Mouse (Mus musculus) ovary, postnatal 10 days (tissue): Measurements from ENCODE around the gene Atp8a2.

Source experiments
- DNase-seq: peaks from one replicate; pipeline ENCODE4 v3.0.0; 2022; ENCODE audit warnings: low spot score

Atp8a2 gene

DNA sequence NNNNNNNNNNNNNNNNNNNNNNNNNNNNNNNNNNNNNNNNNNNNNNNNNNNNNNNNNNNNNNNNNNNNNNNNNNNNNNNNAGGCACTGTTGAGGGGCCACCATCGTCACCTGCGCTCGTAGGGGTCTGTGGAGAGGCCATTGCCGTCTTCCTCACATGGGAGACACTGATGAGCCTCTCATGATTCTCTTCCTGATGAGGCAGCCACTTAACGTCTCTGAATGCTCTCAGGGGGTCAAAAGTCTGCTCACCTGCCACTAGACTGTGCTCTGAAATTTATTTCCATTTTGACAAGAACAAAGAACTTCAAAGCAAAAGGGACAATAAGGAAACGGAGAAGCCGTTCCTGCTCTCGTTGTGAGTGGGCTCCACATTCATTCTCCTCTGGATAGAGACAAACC, 277.1 kb downstream of the Atp8a2 start:
- DNase-seq: no peak

DNA sequence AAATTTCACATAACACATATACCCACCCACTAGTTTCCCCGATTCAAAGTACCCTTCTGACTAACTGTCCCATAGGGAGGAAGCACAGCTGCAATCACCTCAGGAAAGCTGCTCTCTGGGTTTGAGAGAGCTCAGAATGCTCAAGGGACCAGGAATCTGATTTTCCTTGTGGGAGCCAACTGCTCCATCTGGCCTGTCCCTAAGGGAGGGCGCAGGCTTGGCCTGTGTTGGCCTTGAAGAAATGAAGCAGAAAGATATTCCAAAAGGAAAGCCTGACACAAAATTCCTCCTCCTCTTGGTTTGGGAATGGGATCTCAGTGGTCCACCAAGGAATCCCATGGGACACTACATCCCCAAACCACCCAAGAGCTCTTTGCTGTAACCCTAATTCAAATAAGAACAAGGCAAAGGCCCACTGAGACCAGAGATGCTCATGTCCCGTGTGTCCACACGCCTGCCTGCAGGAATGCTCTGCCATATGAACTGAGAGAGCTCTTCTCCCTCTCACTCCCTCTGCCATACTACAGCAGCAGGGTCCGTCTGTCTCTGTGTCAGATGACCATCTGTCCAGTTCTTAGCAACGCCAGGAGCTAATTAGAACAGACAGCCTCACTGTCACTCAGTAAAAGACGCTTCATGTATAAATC, 293.4 kb downstream of the Atp8a2 start:
- no peak for DNase-seq

DNA sequence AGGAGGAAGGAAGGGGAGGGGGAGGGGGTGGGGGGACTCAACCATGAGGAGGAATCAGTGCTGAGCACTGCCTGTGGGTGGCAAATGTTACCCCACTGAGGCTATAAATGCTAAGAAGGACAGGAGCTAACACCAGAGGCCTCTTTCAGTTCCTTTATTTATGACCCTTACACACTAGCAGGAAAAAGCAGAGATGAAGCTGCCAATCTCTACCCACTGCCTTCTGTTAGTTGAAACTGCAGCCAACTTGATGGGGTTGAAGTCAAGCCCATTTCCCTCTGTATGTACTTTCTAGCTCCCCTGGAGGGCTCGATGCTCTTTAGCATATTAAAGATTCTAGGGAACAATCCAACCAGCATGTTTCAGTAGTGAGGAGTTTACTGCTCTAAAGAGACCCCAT, 303.0 kb downstream of the Atp8a2 start:
- no peak for DNase-seq

DNA sequence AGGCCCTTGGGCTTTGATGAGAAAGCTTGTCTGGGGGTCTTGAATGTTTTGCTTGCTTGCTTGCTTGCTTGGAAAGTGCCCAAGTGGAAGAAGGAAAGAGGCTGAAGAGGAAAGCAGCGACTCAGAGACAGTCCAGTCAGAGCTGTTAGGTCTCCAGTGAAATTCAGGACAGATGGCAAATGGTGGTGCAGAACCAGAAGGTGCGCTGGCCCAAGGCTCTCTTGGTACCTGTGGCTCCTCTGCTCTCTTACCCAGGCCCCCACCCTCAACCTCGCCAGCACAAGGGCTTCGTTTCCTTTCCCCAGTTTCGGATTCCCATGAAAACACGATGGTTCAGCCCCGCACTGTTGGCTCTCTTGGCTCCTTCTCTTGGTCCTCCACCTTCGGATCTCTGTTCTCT, 304.9 kb downstream of the Atp8a2 start:
- no peak for DNase-seq

DNA sequence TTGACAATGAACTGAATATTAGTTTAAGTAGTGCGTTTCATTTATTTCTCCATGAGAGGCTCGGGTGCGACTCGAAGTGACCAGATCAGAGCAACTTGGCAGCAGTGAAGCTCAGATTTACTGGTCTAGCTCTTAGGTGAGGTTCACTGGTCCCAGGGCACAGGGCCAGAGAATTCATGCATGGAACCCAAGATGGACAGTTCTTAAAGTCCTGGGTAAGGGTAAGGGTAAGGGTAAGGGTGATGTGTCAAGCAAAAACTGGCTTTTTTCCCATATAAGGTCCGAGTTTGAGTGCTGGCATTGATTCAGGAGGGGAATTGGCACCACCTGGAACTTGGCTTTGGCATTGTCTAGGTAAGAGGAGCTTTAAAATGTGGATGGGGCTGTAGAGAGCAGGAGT, 305.5 kb downstream of the Atp8a2 start:
- DNase-seq: no peak

DNA sequence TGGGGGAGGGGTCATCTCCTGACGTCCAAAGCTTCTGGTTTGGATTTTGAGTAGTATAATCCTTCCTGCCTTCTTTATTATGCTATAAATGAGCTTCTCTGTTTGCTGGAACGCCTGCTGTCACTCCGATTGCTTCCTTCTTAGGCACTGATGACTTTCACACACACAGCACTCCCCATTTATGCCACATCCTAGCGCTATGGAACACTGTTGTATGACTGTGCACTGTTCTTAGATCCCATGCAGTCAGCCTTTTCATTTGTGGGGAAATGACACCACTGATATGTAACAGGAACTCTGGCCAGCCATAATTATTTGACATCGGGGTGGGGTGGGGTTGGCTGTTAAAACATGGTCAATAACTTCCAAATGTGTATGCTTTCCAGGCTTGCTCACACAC, 306.2 kb downstream of the Atp8a2 start:
- DNase-seq: no peak

DNA sequence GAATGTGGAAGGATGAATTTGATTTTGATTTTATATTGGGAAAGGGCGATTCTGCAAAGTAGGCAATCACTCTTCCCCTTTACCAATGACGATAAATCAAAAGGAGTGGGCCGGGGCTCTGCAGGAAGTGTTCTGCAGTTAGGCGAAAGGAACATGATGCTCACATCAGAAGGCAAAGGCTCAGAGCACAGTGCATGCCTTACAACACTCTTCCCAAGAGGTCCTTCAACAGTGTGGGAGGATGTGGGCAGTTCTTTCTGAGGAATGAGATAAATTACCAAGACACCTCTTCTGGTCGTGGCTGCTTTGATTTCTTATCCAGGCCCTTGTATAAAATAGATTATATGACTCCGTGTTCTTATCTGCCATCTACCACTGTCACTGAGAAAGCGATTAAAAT, 306.9 kb downstream of the Atp8a2 start:
- no peak for DNase-seq

DNA sequence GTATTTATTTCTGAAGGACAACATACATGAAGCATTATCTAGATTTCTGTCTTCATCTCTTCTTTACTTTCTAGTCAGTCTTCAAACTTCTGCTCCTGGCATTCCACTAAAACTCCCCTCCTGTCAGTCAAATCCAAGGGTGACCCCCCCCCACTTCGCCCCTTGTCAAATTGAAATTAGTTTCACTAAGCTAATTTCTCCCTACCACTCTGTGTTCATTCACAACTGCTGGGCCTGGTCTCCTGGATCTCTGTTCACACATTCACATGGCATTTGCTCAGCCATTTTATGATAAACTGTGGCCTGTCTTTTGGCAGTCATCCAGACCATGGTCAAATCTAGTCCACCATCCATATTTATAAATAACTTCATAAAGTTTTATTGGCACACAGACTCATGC, 308.5 kb downstream of the Atp8a2 start:
- no peak for DNase-seq

DNA sequence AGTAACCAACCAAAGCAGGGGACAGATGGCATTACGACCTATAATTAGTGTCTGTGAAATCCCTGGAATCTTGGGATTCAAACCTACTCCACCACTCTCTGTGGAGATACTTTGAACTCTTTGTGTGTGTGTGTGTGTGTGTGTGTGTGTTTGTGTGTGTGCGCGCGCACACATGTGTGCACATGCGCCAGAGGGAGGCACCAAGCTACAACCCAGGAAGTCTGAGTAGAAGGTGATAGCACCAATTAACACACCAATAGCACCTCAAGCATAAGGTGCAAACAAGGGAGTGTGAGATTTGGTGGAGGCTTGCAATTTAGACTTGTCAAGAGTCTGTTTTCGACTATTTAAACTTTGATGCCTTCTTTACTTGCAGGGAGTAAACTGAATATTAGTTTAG, 308.9 kb downstream of the Atp8a2 start:
- DNase-seq: no peak

DNA sequence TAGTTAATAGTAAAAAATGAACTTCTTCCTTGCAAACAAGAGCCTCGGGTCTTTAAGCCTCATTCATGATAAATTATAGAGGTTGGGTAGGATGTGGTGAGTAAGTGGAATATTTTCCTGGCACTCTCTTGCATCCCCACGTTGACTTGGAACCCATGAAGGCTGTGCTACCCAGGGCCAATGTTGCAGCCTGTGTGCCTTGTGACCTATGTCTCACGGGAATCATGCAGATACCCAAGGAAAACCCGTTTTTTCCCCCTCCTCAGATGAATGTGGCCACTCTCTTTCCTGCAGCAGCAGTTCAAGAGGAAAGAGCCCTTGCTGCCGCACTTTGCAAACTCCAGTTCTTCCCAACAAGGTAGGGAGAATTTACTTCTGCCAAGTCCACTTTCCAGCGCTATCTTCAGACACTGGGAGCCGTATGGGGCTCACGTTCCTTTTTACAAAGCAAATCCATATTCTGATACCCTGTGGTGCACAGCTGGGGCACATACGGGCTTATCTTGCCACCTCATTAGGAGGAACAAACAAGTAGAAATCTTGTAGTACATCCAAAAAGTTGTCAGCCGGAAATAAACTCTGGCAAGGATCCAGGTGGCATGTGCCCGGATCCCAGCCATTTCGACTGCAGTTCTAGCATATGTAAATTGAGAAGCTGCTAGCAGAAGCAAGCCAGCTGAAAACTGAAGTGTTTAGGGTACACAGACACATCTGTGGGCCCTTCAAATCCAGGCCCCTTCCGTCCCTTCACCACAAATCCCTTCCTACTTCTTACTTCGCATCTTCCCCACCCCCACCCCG, 309.7 kb downstream of the Atp8a2 start:
- no peak for DNase-seq

DNA sequence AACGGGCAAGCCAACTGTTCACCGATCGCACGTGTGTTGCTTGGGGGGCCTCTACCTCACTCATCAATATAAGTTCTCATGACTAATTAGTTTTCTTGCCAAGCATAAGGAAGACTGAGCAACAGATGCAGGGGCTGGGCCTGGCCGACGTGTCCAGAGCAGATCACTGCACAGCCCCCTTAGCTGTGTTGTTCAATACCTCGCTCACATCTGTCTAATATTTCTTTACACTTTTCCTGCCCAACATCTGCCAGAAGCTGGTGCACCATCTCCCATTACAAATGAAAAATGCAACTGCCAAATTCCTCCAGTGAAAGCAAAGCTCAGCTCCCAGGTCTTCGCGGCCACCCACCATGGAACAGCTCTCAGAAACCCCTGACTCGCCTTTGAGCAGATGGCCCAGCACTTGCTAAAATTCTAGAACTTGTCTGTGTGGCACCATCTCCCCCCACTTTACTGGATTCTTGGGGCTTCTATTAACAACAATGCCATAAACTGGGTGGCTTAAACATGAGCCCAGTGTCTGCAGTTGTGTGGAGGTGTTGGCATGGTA, 313.4 kb downstream of the Atp8a2 start:
- DNase-seq: no peak

DNA sequence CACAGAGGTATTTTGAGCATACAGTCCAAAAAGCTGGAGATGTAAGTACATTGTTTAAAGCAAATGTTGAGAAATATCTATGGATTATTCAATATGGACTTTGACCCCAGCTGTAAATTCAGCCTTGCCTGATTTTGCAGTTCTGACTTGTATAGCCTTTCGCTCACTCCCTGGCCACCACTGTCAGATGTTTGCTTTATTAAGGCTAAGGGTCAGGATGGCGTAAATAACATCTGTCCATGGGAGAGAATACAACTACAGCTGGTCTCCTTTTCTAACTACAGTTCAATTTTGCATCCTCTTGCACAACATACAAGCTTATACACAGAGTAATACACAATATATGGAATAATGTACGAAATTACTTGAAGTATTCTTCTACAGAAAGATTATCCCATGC, 316.1 kb downstream of the Atp8a2 start:
- DNase-seq: no peak

DNA sequence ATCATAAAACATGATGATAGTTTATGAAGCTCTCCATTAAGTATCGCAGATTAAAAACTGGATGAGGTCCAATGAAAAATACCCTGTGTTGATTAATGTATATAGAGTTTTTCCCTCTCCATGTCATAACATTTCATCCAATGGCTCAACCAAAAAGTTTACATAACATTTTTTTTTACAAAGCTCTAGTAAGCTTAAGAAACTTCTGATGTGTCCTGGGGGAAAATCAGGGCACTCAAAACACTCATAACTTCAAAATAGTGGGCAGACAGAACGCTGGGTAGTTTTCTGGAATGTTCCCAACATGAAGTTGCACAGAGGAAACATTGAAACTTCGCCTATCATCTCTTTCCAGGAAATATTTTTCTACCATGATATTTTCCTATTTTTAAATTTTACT, 318.7 kb downstream of the Atp8a2 start:
- DNase-seq: no peak

DNA sequence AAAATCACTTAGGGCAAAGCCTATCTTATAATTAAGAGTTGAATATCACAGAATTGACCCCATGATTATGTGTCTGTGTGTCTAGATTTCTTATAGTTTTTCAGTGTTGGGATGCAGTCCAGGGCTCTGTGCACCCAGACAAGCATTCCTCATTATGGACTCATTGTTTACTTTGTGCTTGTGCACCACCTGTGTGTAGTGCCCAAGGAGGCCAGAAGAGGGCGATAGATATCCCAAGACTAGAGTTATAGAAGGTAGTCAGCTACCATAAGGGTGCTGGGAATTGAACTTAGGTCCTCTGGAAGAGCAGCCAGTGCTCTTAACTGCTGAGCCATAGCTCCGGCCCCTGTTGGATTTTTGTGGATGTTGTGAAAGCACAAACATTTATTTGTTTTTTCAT, 320.5 kb downstream of the Atp8a2 start:
- no peak for DNase-seq

DNA sequence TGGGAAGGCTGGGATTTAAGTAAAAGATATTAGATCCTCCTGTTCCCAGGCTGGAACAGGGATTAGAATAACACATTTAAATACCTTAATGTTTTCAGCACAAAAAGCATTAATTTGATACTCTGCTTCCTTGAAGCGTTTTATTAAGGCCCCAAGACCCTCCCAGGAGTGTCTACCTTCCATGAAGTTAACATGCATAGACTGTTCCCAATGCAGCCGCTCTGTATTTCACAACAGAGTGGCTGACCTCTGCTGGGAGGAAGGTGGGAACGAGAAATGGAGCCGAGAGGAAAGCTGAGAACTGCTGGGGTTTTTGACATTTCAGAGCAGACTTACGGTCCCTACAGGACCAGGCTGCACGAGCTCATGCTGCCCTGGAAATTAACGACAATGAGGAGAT, 328.6 kb downstream of the Atp8a2 start:
- DNase-seq: no peak

DNA sequence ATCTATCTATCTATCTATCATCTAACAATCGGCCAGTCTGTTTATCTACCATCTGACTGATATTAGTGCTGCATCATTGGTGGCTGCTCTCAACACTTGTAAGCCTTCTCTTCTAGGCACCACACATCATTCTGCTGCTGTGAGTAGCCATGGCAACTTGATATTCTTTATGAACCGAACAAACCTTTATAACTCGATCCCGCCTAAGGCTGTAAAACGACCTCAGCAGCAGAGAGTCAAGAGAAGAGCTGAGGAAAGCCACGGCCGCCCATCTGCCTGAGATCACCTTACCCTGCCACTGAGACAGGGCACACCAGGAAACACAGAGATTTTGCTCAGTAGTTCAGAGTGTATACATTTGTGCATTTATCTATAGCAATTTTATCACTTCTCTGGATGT, 329.2 kb downstream of the Atp8a2 start:
- DNase-seq: no peak

DNA sequence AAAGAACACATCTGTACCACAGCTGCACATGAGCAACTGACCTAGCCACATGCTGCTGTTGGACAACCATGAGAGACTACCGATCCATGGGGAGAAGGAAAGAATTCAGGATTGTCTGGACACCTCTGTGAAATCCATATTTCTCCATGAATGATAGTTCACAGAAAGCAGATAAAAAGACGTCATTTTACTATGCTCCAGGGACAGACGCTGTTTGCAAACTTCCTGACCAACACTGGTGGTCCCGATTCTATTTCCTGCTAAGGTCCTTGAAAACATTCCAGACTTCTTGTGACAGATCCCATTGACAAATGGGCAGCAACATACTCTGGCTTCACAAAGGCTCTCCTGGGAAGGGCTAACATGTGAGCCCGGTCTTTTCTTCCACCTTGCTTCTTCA, 331.0 kb downstream of the Atp8a2 start:
- DNase-seq: no peak

DNA sequence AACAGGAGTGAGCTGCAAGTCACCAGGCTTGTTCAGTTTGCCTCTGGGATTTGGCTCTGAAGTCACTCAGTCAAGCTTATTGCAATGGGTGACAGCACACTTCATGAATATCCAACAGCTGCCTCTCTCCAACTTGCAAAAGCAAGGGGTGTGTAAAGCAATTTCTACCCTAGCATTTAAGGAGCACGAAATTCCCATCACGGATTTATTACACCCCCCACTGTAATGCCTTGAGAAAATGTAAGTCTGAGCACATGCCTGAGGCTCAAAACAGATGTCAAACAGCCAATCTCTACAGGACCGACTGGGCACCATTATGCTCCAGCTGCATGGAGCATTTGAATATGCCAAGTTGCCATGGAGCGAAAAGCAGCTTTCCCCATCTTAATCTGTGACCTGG, 334.6 kb downstream of the Atp8a2 start:
- DNase-seq: no peak

DNA sequence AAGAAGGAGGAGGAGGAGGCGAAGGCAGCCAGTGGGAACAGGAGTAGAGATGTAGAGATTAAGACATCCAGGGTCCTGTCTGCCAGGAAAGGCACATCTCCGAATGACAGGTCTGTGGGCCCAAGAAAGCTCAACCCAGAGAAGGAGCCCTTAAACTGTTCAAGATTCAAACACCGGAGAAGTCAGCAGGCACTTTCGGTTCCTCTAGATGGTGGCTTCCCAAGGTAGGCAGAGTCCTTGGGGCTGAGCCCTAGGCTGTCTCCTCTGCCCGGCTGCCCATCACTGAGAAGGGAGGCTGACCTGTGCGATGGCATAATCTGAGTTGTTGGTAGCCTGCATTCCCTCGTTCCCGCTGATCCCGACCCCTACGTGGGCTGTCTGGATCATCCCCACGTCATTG, 337.1 kb downstream of the Atp8a2 start:
- DNase-seq: no peak

DNA sequence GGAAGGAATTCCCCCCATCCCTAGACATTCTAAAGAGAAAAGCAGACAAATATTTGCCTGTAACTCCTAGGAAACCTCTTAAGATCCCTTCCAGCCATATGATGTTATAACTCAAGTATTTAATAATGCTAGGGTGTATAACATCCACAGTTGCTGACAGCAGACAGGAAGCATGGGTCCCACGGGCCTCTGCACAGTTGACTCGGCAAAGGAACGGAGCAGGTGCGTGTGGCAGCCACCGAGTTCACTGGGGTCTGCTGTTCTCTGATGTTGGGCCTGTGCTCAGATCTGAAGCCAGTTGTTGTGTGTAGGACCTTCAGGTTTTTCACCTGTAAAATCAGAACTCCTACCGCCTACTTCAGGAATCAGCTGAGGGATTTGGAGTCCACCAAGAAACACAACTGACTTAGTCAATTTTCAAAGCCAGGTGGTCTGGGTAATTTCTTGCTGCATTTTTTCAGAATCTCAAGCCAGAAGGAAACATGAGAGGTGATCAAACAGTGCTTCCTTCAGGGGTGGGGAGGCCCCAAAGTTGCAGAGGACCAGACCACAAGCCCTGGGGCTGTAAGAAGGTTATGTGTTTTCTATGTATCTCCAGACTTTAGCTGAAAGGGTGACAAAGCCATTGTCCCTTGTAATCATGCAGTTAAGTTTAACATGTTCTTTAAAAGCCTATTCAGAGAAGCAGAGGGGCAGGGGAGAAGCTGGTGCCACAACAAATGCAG, 338.3 kb downstream of the Atp8a2 start:
- no peak for DNase-seq

DNA sequence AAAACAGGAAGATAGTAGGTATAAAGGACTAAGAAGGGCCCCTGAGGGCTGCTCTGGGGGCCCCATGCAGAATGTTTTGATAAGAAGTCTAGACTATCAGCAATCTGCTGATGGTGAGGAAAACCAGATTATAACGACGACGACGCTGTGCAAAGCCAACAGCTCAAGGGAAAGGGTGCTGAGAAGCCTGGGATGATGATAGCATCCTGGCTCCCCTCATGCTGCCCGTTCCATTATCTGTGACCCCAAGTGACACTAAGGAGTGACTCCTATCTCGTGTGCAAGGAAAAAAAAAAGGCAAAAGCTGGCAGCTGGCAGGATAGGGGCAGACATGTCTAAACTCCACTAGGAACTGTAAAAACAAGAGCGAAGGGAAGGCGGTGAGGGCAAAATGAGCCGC, 343.8 kb downstream of the Atp8a2 start:
- no peak for DNase-seq

DNA sequence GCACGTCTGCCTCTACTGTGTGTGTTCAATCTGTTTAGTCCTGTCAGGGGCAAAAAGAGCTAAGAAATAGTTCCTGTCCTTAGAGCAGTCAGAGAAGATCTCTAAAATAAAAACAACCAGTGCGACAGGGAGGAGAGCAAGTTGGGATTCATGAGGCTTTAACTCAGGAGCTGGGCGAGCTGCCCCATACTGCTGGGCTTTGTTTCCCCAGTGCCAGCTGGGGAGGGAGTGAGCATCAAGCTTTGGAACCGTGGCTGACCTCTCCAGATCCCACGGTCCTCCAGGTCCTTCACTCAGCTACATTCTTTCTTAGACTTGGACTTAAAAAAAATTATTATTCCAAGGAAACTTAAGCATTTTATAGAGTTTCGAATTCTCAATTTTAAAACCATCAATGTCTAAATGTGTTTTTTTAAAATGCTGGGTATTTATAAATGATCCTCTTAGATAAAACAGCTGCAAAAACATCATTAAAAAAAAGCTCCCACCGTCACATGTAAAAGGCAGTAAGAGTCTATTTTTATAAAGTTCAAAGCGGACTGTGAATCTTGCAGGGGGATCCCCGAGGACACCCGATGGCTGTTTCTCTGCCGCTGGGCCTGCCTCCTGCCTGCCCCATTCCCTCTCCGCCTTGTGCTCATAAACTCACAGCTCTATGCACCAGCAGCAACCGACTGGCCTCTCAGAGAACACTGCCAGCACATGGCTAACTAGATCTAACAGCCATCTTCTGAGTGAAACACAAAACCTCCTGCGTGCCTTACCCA, 350.2 kb downstream of the Atp8a2 start:
- DNase-seq: no peak
